Mouse (Mus musculus) 3T3-L1 (cell line): ENCODE data around the gene Col27a1.

Experiments
- DNase-seq: peaks from one replicate; pipeline ENCODE4 v3.0.0-alpha.2; 2015; ENCODE audit warnings: low read depth, low spot score

Col27a1 gene

DNA sequence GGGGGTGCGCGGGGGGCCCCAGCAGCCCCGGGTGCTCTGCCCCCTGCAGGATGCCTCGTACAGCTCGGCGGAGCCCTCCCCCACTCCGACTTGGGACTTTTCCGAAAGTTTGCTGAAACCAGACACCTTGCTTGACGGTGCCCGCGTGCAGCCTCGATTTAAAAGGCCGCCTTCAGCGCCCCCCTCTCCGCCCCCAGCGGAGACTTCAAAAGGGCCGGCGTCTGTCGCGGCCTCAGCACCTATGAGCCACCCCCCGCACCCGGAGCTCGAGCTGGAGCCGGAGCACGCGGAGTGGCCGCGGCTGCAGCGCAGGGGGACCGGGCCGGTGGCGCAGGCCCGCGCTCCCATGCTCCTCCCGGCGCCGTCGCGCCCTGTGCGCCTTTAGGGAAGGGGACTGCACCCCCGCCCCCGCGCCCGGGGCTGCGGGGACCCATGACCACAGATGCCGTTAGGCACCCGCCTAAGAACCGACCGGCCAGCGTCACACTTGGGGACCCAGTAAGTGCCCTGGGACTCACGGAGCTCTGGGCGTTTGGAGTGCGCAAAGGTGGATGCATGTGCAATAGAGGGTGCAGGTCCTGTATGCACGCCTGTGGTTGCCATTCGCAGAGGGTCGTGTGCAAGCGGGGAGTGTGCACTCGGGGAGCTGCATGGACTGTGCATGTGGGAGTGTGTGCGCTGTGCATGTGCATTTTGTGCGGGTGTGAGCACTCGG is at the start of gene Col27a1:
Col27a1 (plus strand) TSS at position 98 of the 715 bp plus-strand sequence.
- DNase-seq, result no peak

DNA sequence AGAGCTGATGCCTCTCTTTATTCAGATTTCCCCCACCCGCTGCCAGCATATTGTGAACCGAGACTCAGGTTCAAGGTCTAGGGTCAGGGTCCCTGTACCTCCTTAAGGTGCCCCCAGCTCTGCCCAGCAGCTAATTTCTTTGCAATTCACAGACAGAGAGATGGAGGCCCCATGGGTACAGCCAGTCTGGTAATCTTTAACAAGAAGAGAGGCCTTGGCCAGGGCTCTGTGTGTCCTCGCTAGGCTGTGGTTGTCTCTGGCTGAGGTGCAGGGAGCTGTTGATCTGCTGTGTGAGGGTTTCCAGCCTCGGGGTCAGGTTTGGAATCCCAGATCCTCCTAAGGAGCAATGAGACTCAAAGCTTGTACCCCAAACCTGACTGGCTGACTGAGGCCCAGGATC is 48.2 kb upstream of the Col27a1 start:
- no peak for DNase-seq

GRCm38 (mm10) chr4:63166323-63166722 is 47.5 kb upstream of the Col27a1 start:
- DNase-seq, result no peak

GRCm38 (mm10) chr4:63170061-63170460 is 43.7 kb upstream of the Col27a1 start:
- DNase-seq, result no peak

- no peak for DNase-seq
Measured at GRCm38 (mm10) chr4:63171122-63171521, 42.7 kb upstream of the Col27a1 start.

GRCm38 (mm10) chr4:63171969-63172685 is 41.7 kb upstream of the Col27a1 start, which contains the start of gene Kif12:
Kif12 (minus strand) TSS chr4:63172131.
- no peak for DNase-seq

DNA sequence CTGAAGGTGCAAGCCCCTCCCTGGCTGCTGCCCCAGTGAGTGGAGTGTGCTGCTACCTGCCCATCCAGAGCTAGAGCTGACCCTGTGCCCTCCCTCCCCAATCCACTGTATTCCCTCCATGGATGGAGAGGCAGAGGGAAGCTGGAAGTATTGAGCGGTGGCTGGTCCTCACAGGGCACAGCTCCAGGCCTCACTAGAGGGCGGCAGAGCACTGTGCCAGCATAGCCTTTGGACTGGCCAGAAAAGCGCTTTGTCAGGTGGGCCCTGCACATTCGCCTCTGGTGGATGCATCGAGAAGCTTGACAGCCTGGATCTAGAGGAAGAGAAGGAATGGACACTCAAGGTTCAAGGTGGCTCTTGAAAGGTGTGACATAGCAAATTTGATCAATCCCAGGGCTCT is 32.2 kb upstream of the Col27a1 start:
- peak; percentile 69 for DNase-seq

- no peak for DNase-seq
Measured at GRCm38 (mm10) chr4:63186281-63186870, 27.4 kb upstream of the Col27a1 start.

- no peak for DNase-seq
Measured at GRCm38 (mm10) chr4:63191641-63192040, 22.2 kb upstream of the Col27a1 start.

- no peak for DNase-seq
Measured at GRCm38 (mm10) chr4:63194366-63194765, 19.4 kb upstream of the Col27a1 start.

GRCm38 (mm10) chr4:63199366-63199765 is 14.4 kb upstream of the Col27a1 start:
- no peak for DNase-seq

- DNase-seq, result no peak
Measured at GRCm38 (mm10) chr4:63203874-63204273, 9.9 kb upstream of the Col27a1 start.

DNA sequence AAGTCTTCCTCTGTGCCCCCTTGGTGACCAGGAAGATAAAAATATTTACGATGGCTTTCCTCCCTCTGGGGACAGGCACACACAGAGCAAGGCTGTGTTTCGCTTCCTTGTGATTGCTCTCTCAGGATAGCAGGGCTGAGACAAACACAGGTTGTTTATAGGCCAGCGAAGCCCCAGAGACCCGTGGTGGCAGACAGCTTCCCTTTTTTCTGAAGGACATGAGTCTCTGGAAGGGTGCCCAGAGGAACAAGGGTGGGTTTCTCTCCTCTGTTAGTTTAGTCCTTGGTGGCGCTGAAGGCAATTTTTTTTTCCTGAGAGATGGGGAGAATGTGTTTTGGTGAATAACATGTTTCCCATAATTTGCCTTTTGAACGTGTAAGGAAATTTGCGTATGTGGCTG is 8.2 kb upstream of the Col27a1 start:
- no peak for DNase-seq

GRCm38 (mm10) chr4:63215185-63215992 is 1.6 kb downstream of the Col27a1 start:
- peak; percentile 71 for DNase-seq

GRCm38 (mm10) chr4:63215993-63216531 is 2.3 kb downstream of the Col27a1 start:
- peak; percentile 56 for DNase-seq

GRCm38 (mm10) chr4:63216566-63216965 is 2.8 kb downstream of the Col27a1 start:
- DNase-seq, result peak; percentile 48

DNA sequence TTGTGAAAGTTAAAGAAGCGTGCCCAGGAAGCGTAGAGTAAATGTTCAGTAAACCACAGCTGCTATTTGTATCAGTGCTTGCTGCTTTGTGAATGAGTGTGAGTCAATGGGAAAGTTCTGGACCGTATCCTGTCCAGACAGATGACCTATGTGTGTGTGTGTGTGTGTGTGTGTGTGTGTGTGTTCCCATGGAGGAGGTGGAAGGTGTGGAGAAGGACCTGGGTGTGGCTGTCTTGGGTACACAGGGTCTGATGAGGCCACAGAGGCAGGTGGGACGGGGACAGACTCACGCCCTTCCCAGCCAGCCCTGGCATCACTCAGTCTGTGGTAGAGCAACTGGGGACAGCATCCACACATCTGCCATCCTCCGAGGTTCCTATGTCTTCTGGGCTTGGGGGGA is 3.7 kb downstream of the Col27a1 start:
- DNase-seq, result peak; percentile 40

DNA sequence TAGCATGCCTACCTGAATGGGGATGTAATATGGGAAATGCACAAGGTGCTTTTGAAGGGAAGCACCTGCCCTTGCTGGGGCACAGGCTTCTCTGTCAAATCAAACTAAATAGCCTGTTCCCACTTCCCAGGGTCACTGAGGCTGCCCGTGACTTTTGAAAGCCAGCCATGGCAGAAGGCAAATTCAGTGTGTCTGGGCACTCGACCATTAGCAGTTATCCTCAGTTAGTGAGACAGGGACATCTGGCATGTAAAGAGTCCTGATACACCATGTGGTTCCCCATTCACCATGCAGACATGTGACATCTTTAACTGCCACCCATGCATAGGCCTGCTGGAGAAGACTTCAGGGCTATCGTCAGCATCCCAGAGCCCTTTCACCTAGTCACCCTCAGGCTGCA is 5.3 kb downstream of the Col27a1 start:
- DNase-seq, result no peak

DNA sequence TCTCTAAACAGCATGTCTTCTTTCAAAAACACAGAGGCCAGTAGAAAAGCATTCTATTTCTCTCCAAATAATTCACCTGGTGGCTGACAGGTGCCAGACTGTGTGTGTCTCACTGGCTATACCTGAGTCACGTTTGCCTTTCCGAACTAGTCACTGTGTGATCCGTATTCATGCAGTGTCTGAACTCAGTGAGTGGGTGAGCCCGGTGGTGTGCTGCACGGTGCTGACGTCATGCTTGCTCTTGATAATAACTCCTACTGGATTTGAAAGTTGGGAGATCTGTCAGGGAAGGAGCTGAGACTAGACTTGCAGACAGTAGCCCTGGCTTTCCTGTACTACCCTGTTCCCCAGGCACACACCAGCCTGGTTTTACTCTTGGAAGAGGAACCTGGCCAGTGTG is 5.8 kb downstream of the Col27a1 start:
- no peak for DNase-seq

GRCm38 (mm10) chr4:63221096-63221958 is 7.5 kb downstream of the Col27a1 start:
- peak; percentile 59 for DNase-seq

DNA sequence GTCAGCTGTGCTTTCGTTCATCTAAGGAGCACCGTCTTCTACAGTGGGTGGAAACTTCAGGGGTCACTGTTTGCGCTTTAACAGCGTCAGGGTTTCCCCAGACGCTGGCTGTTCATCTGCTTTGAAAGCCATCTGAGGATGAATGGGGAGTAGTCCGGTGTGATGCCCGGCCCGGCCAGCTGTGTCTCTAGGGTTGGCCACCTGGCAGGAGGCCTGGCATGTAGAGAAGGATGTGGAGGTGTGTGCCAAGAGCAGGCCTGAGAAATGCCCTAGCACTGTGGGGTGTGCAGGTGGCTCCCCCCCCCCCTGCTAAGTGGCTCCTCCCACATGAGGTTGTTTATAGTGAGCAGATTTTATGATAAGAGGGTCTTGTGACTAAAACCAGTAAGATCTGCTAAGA is 8.4 kb downstream of the Col27a1 start:
- no peak for DNase-seq
